ENCODE assay signal across 8 mouse cellular contexts in the genomic region with DNA sequence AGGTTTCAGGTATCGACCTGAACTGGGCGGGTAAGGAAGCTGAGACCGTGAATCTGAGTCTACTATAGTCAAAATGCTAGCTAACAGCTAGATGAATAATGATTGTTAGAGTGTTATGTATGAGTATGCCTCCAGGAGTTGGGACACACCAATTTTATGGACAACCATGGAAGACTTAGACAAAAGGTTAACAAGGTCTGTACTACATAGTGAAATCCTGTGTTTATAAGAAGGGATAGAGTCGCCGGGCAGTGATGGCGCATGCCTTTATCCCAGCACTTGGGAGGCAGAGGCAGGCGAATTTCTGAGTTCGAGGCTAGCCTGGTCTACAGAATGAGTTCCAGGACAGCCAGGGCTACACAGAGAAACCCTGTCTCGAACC. TPM values are rescaled to one million over a fixed set of nuclear protein-coding genes. Genes with fewer than 3 reads are reported as not detected.
DNase-seq lines count a peak whose midpoint lies in the region; ATAC-seq and TF ChIP-seq lines count a peak whose summit lies in the region.
"Not testable (repeated sequence)": the region's sequence is repeated elsewhere in the genome, so short reads cannot be mapped to it uniquely, and the experiment has no call there.

No protein-coding gene starts in this region.

- H3K4me3 ChIP-seq in E14TG2a.4 (replicated peaks; ENCODE audit: low read length): peak overlapping the region; percentile 97
- H3K4me3 ChIP-seq in embryonic facial prominence, embryonic 14.5 days (ENCODE audit: low read depth, low read length): peak overlapping the region; percentile 95
- H3K4me3 ChIP-seq in hindbrain, embryonic 13.5 days: peak overlapping the region; percentile 90
- H3K4me3 ChIP-seq in layer of hippocampus, adult 2 months: peak overlapping the region; percentile 97
- peak overlapping the region in 1 of 2 experiments; percentile 72; a peak in 2 of 4 replicates for H3K4me3 ChIP-seq in liver, embryonic 14.5 days (ENCODE audit: insufficient read depth in 1 of 2, low read depth in 2 of 2, low read length in 2 of 2)
- peak overlapping the region; percentile 97 for H3K4me3 ChIP-seq in midbrain, embryonic 13.5 days (replicated peaks)
- H3K4me3 ChIP-seq in stomach, embryonic 14.5 days (ENCODE audit: low read depth, low read length): peak overlapping the region; percentile 91

- H3K9ac ChIP-seq in embryonic facial prominence, embryonic 14.5 days (ENCODE audit: low read depth, low read length): peak overlapping the region; percentile 95
- peak overlapping the region; percentile 92; the same call in 1 of the 2 replicates for H3K9ac ChIP-seq in hindbrain, embryonic 13.5 days
- not testable (repeated sequence) for H3K9ac ChIP-seq in liver, embryonic 14.5 days (replicated peaks); stomach, embryonic 14.5 days (replicated peaks; ENCODE audit: low read depth, low read length)
- H3K9ac ChIP-seq in midbrain, embryonic 13.5 days (replicated peaks): peak overlapping the region; percentile 96

- TF ChIP-seq CTCF in E14TG2a.4 (conservative IDR thresholded peaks at IDR 0.05; ENCODE audit: low read length); layer of hippocampus, adult 2 months (conservative IDR thresholded peaks at IDR 0.05); liver, embryonic 14.5 days (IDR thresholded peaks at IDR 0.05; ENCODE audit: low read depth): not testable (repeated sequence)

- not testable (repeated sequence) for H3K27ac ChIP-seq in embryonic facial prominence, embryonic 14.5 days (replicated peaks; ENCODE audit: low read depth, low read length); hindbrain, embryonic 13.5 days; liver, embryonic 14.5 days; midbrain, embryonic 13.5 days
- H3K27ac ChIP-seq in layer of hippocampus, adult 2 months: peak overlapping the region; percentile 96
- peak overlapping the region; percentile 88 for H3K27ac ChIP-seq in stomach, embryonic 14.5 days (ENCODE audit: low read length)

- peaks cover 16% of the 10 kb centered on the region for H3K4me1 ChIP-seq in E14TG2a.4 (replicated peaks; ENCODE audit: low read depth, low read length)
- H3K4me1 ChIP-seq in embryonic facial prominence, embryonic 14.5 days (ENCODE audit: control insufficient read depth, insufficient read depth, low read length); liver, embryonic 14.5 days (replicated peaks; ENCODE audit: control insufficient read depth in 2 of 2, insufficient read depth in 2 of 2, low read length in 1 of 2); stomach, embryonic 14.5 days (ENCODE audit: control insufficient read depth, insufficient read depth, low read length): not testable (repeated sequence)
- H3K4me1 ChIP-seq in hindbrain, embryonic 13.5 days (replicated peaks): peaks cover 11% of the 10 kb centered on the region
- H3K4me1 ChIP-seq in midbrain, embryonic 13.5 days (replicated peaks): peaks cover 17% of the 10 kb centered on the region

- not testable (repeated sequence) for ATAC-seq in embryonic facial prominence, embryonic 14.5 days (ENCODE audit: low read depth); hindbrain, embryonic 13.5 days (ENCODE audit: low FRiP score); stomach, embryonic 14.5 days (ENCODE audit: insufficient number of reproducible peaks, insufficient read depth, low FRiP score, low read depth)
- peak; percentile 2; the same call in 1 of the 2 replicates for ATAC-seq in liver, embryonic 14.5 days (ENCODE audit: insufficient read depth)
- ATAC-seq in midbrain, embryonic 13.5 days: peak; percentile 77; the same call in 1 of the 2 replicates

- H3K4me2 ChIP-seq in embryonic facial prominence, embryonic 14.5 days (ENCODE audit: low read depth, low read length): peak overlapping the region; percentile 59
- H3K4me2 ChIP-seq in hindbrain, embryonic 13.5 days: peak overlapping the region; percentile 39
- H3K4me2 ChIP-seq in liver, embryonic 14.5 days (ENCODE audit: low read depth): peak overlapping the region; percentile 41; the same call in 1 of the 2 replicates
- H3K4me2 ChIP-seq in midbrain, embryonic 13.5 days (replicated peaks): peak overlapping the region; percentile 74
- peak overlapping the region; percentile 31 for H3K4me2 ChIP-seq in stomach, embryonic 14.5 days (replicated peaks; ENCODE audit: low read depth, low read length)

- not testable (repeated sequence) for H3K36me3 ChIP-seq in E14TG2a.4 (ENCODE audit: insufficient read depth, low read length); embryonic facial prominence, embryonic 14.5 days (ENCODE audit: control insufficient read depth, insufficient read depth, low read length); hindbrain, embryonic 13.5 days; liver, embryonic 14.5 days (replicated peaks; ENCODE audit: control insufficient read depth, insufficient read depth, low read depth); midbrain, embryonic 13.5 days; stomach, embryonic 14.5 days (ENCODE audit: control insufficient read depth, insufficient read depth, low read length)

- not testable (repeated sequence) for H3K27me3 ChIP-seq in E14TG2a.4 (ENCODE audit: insufficient read depth, low read length); embryonic facial prominence, embryonic 14.5 days (replicated peaks; ENCODE audit: control insufficient read depth, insufficient read depth, low read length); hindbrain, embryonic 13.5 days; liver, embryonic 14.5 days (ENCODE audit: control insufficient read depth, insufficient read depth, low read length); midbrain, embryonic 13.5 days; stomach, embryonic 14.5 days (ENCODE audit: control insufficient read depth, insufficient read depth, low read length)

- WGBS in embryonic facial prominence, embryonic 14.5 days: 53% methylated on average over 9 of the region's 9 CpGs
- WGBS in hindbrain, embryonic 13.5 days: 58% methylated on average over 9 of the region's 9 CpGs
- 40% methylated on average over 9 of the region's 9 CpGs for WGBS in liver, embryonic 14.5 days (ENCODE audit: insufficient replicate concordance)
- WGBS in midbrain, embryonic 13.5 days: 56% methylated on average over 9 of the region's 9 CpGs
- 50% methylated on average over 9 of the region's 9 CpGs for WGBS in stomach, embryonic 14.5 days

- not testable (repeated sequence) for H3K9me3 ChIP-seq in E14TG2a.4 (ENCODE audit: low read length); embryonic facial prominence, embryonic 14.5 days (ENCODE audit: control insufficient read depth, low read length); hindbrain, embryonic 13.5 days; liver, embryonic 14.5 days (ENCODE audit: control insufficient read depth, low read length); midbrain, embryonic 13.5 days; stomach, embryonic 14.5 days (ENCODE audit: control insufficient read depth, low read depth, low read length)

- DNase-seq in embryonic facial prominence, embryonic 14.5 days (ENCODE audit: low spot score); liver, embryonic 14.5 days (ENCODE audit: low read depth in 3 of 3, low spot score in 3 of 3): not testable (repeated sequence)
- DNase-seq in heart, adult 11 months: peak; percentile 86
- peak in 1 of 2 experiments; percentile 10 for DNase-seq in layer of hippocampus, adult 2 months (ENCODE audit: low spot score in 2 of 2)

- not testable (repeated sequence) for TF ChIP-seq EP300 in liver, embryonic 14.5 days (IDR thresholded peaks at IDR 0.05; ENCODE audit: low read depth)

RNA-seq across cellular contexts. Expression of a gene that starts 0.3 kb away (rescaled TPM):
- polyA plus RNA-seq in embryonic facial prominence, embryonic 14.5 days (2014; fragmentation: Nextera tagmentation; extraction: Ambion mirVana): 56.1 and 59.3 TPM in 2 replicates
- polyA plus RNA-seq in hindbrain, embryonic 13.5 days (2015; fragmentation: Nextera tagmentation; extraction: Ambion mirVana): 100 and 102 TPM in 2 replicates
- 100 to 1,000 TPM; 195 to 205 TPM for total RNA-seq in layer of hippocampus, adult 2 months (2021)
- 9.4 and 15.3 TPM in 2 replicates for polyA plus RNA-seq in liver, embryonic 14.5 days (2012; rRNA removed)
- 19.6 and 21.3 TPM in 2 replicates for polyA plus RNA-seq in liver, embryonic 14.5 days (2014; fragmentation: Nextera tagmentation; extraction: Ambion mirVana)
- polyA plus RNA-seq in midbrain, embryonic 13.5 days (2015; fragmentation: Nextera tagmentation; extraction: Ambion mirVana): 86.7 and 100 TPM in 2 replicates
- polyA plus RNA-seq in stomach, embryonic 14.5 days (2014; fragmentation: Nextera tagmentation; extraction: Ambion mirVana): 67.2 and 67.5 TPM in 2 replicates

RNA-seq across cellular contexts. Expression of a gene that starts 56.3 kb away (rescaled TPM):
- 33.0 and 33.3 TPM in 2 replicates for polyA plus RNA-seq in embryonic facial prominence, embryonic 14.5 days (2014; fragmentation: Nextera tagmentation; extraction: Ambion mirVana)
- 27.5 and 27.6 TPM in 2 replicates for polyA plus RNA-seq in hindbrain, embryonic 13.5 days (2015; fragmentation: Nextera tagmentation; extraction: Ambion mirVana)
- 10 to 100 TPM; 23.5 TPM for total RNA-seq in layer of hippocampus, adult 2 months (2021)
- polyA plus RNA-seq in liver, embryonic 14.5 days (2012; rRNA removed): 19.0 and 19.8 TPM in 2 replicates
- polyA plus RNA-seq in liver, embryonic 14.5 days (2014; fragmentation: Nextera tagmentation; extraction: Ambion mirVana): 27.4 and 28.2 TPM in 2 replicates
- 26.5 and 26.8 TPM in 2 replicates for polyA plus RNA-seq in midbrain, embryonic 13.5 days (2015; fragmentation: Nextera tagmentation; extraction: Ambion mirVana)
- polyA plus RNA-seq in stomach, embryonic 14.5 days (2014; fragmentation: Nextera tagmentation; extraction: Ambion mirVana): 34.3 and 39.4 TPM in 2 replicates
